Mouse (Mus musculus): Measurements from ENCODE around the gene Abcb4.
"Not testable (repeated sequence)": the region's sequence is repeated elsewhere in the genome, so short reads cannot be mapped to it uniquely, and the experiment has no call there.

The Abcb4 gene

GRCm38 (mm10) chr5:9000006-9000405, 106.5 kb downstream of the Abcb4 start:
- DNase-seq: not testable (repeated sequence)

DNA sequence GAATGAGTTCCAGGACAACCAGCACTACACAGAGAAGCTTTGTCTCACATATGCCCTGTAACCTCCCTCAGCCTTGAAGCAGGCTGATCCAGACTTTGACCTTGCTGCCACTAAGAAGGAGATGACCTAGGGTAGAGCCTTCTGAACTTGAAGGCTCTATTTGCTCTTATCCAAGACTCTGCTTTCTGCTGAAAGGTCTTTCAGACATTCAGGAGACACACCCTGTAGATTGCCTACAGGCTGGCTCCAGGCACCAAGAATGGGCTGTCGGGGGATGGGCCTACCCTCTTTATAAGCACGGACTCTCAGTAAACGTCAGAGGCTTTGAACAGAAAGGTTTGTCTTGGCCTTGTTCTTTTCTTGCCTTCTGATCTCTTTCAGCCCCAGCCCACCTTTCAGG, 113.1 kb downstream of the Abcb4 start:
- not testable (repeated sequence) for DNase-seq

All from cerebellum, adult 8-10 months (tissue).